ENCODE assay signal across 22 mouse cellular contexts in genomic region chr19:28533576-28533975, GRCm38 (mm10).
DNase-seq lines count a peak whose midpoint lies in the region; ATAC-seq and TF ChIP-seq lines count a peak whose summit lies in the region.
"Had no signal": no experiment of that assay in that cellular context is flagged by ENCODE, and none has a peak within 500 bp of the region (broad histone marks: within the 10 kb centered on the region; RNA-seq: fewer than 3 reads in every experiment).

No protein-coding gene starts in this region.

- no peak overlapping the region for H3K4me3 ChIP-seq in intestine, embryonic 14.5 days (ENCODE audit: low read depth, low read length)
- H3K4me3 ChIP-seq in intestine, embryonic 16.5 days (ENCODE audit: low read length) = no peak overlapping the region
- H3K4me3 ChIP-seq in layer of hippocampus, adult 2 months = no peak overlapping the region
- H3K4me3 ChIP-seq: embryonic facial prominence, embryonic 13.5 days; embryonic facial prominence, embryonic 15.5 days; erythroblast, embryonic 14.5 days; forebrain, embryonic 10.5 days; forebrain, embryonic 12.5 days had no signal

- 62% methylated on average over 3 of the region's 3 CpGs for WGBS in intestine, embryonic 14.5 days
- 67% methylated on average over 3 of the region's 3 CpGs for WGBS in intestine, embryonic 16.5 days

- ATAC-seq in intestine, embryonic 14.5 days (replicated peaks; ENCODE audit: low FRiP score, low TSS enrichment, low read depth) = no peak
- no peak for ATAC-seq in intestine, embryonic 16.5 days
- ATAC-seq: forebrain, embryonic 14.5 days had no signal

- no peaks in the 10 kb centered on the region for H3K36me3 ChIP-seq in intestine, embryonic 14.5 days (ENCODE audit: control insufficient read depth, insufficient read depth, low read length)
- H3K36me3 ChIP-seq in intestine, embryonic 16.5 days (ENCODE audit: control insufficient read depth, insufficient read depth, low read length) = no peaks in the 10 kb centered on the region
- H3K36me3 ChIP-seq: embryonic facial prominence, embryonic 15.5 days; forebrain, embryonic 12.5 days had no signal

- peak; percentile 31 for DNase-seq in intestine, embryonic 14.5 days (ENCODE audit: low spot score)
- peak; percentile 66 for DNase-seq in kidney, adult 9 months
- no peak for DNase-seq in kidney, adult 18-20 months
- no peak for DNase-seq in layer of hippocampus, adult 2 months (ENCODE audit: low spot score in 2 of 2)
- no peak for DNase-seq in layer of hippocampus, postnatal 14 days (ENCODE audit: low spot score in 2 of 2)
- DNase-seq: adrenal gland, adult 2 months; adrenal gland, postnatal 10 days; adrenal gland, postnatal 25 days; cerebellum, adult 11 months; cerebellum, adult 18-20 months; cerebellum, adult 8-10 months; cerebellum, adult 9-11 months; cerebellum, postnatal 14 days; cerebellum, postnatal 36 days; embryo, embryonic 11 days had no signal

- no peak overlapping the region for H3K9ac ChIP-seq in intestine, embryonic 14.5 days (ENCODE audit: low read length)
- no peak overlapping the region for H3K9ac ChIP-seq in intestine, embryonic 16.5 days (ENCODE audit: low read depth, low read length)
- H3K9ac ChIP-seq: embryonic facial prominence, embryonic 13.5 days; embryonic facial prominence, embryonic 15.5 days; forebrain, embryonic 12.5 days had no signal

- no peak overlapping the region for H3K4me2 ChIP-seq in intestine, embryonic 14.5 days (ENCODE audit: low read length)
- no peak overlapping the region for H3K4me2 ChIP-seq in intestine, embryonic 16.5 days (ENCODE audit: low read depth, low read length)
- H3K4me2 ChIP-seq: embryonic facial prominence, embryonic 13.5 days; embryonic facial prominence, embryonic 15.5 days; forebrain, embryonic 12.5 days had no signal

- no peaks in the 10 kb centered on the region for H3K27me3 ChIP-seq in intestine, embryonic 14.5 days (replicated peaks; ENCODE audit: control insufficient read depth, insufficient read depth, low read length)
- H3K27me3 ChIP-seq in intestine, embryonic 16.5 days (replicated peaks; ENCODE audit: control insufficient read depth, insufficient read depth, low read length) = no peaks in the 10 kb centered on the region
- H3K27me3 ChIP-seq: embryonic facial prominence, embryonic 13.5 days; embryonic facial prominence, embryonic 15.5 days had no signal

- H3K4me1 ChIP-seq in intestine, embryonic 14.5 days (replicated peaks; ENCODE audit: control insufficient read depth, insufficient read depth, low read length) = no peaks in the 10 kb centered on the region
- no peaks in the 10 kb centered on the region for H3K4me1 ChIP-seq in intestine, embryonic 16.5 days (ENCODE audit: control insufficient read depth, insufficient read depth, low read length)
- H3K4me1 ChIP-seq: embryonic facial prominence, embryonic 13.5 days; embryonic facial prominence, embryonic 15.5 days; forebrain, embryonic 12.5 days had no signal

- H3K9me3 ChIP-seq in intestine, embryonic 14.5 days (ENCODE audit: control insufficient read depth, low read length) = no peaks in the 10 kb centered on the region
- H3K9me3 ChIP-seq in intestine, embryonic 16.5 days (ENCODE audit: control insufficient read depth, low read length) = no peaks in the 10 kb centered on the region
- H3K9me3 ChIP-seq: embryonic facial prominence, embryonic 13.5 days; embryonic facial prominence, embryonic 15.5 days; forebrain, embryonic 10.5 days; forebrain, embryonic 12.5 days had no signal

- H3K27ac ChIP-seq in intestine, embryonic 14.5 days (ENCODE audit: low read depth) = no peak overlapping the region
- no peak overlapping the region for H3K27ac ChIP-seq in intestine, embryonic 16.5 days (ENCODE audit: low read length)
- peak overlapping the region; percentile 23; the same call in 1 of the 2 replicates for H3K27ac ChIP-seq in layer of hippocampus, adult 2 months
- H3K27ac ChIP-seq: embryonic facial prominence, embryonic 13.5 days; embryonic facial prominence, embryonic 15.5 days; forebrain, embryonic 10.5 days; forebrain, embryonic 12.5 days had no signal

- no peak for TF ChIP-seq CTCF in layer of hippocampus, adult 2 months (conservative IDR thresholded peaks at IDR 0.05)

Comparison
In these comparisons a context has a peak if more than half of its experiments do, and no peak if none do; other contexts are left out.
1. DNase-seq: peak in intestine, embryonic 14.5 days (single experiment) and kidney, adult 9 months (single experiment); none in kidney, adult 18-20 months (single experiment), layer of hippocampus, adult 2 months (0 of 2) and layer of hippocampus, postnatal 14 days (0 of 2).